16 mouse cellular contexts compared by ENCODE assay signal in genomic region chr13:77900843-77901242, GRCm38 (mm10).
A peak's percentile ranks its signal among the peaks of the same experiment; 100 is the strongest.
DNase-seq lines count a peak whose midpoint lies in the region; ATAC-seq and TF ChIP-seq lines count a peak whose summit lies in the region.
"Had no signal": no experiment of that assay in that cellular context is flagged by ENCODE, and none has a peak within 500 bp of the region (broad histone marks: within the 10 kb centered on the region; RNA-seq: fewer than 3 reads in every experiment).

No protein-coding gene starts in this region.

- TF ChIP-seq EP300 in CH12.LX (IDR thresholded peaks at IDR 0.05; ENCODE audit: low read length), result no peak

- peak; percentile 92 for ATAC-seq in kidney, postnatal 0 days (replicated peaks; ENCODE audit: low FRiP score, low read depth)
- ATAC-seq in forebrain, embryonic 14.5 days, result peak; percentile 52; the same call in 1 of the 2 replicates
- ATAC-seq: intestine, postnatal 0 days; liver, postnatal 0 days had no signal

- dilution Hi-C loops in CH12.LX (cut with MboI; ENCODE audit: extremely low pct_ligation_motif_present, extremely low pct_unique_long_range_greater_than_20kb, low sequenced_read_pairs), result no loop called here

- H3K4me2 ChIP-seq in kidney, postnatal 0 days (ENCODE audit: low read length), result no peak overlapping the region
- H3K4me2 ChIP-seq in CH12.LX (ENCODE audit: insufficient read depth, low read depth, poor library complexity, severe bottlenecking), result no peak overlapping the region
- H3K4me2 ChIP-seq in forebrain, embryonic 14.5 days (ENCODE audit: low read length), result no peak overlapping the region
- H3K4me2 ChIP-seq: heart, embryonic 11.5 days; limb, embryonic 13.5 days; neural tube, embryonic 12.5 days had no signal

- H3K79me2 ChIP-seq in CH12.LX (replicated peaks; ENCODE audit: control insufficient read depth, extremely low read depth, insufficient read depth, poor library complexity, severe bottlenecking), result no peaks in the 10 kb centered on the region

- in situ Hi-C loops in CH12.LX (cut with MboI; ENCODE audit: low pct_ligation_motif_present, low pct_unique_long_range_greater_than_20kb, low sequenced_read_pairs), result no loop called here

- 0 out of 2 replicates have a peak, but pooled peaks cover 3% of the 10 kb centered on the region for H3K36me3 ChIP-seq in kidney, postnatal 0 days (ENCODE audit: insufficient read depth, low read length)
- H3K36me3 ChIP-seq in CH12.LX (replicated peaks in 1 of 2; ENCODE audit: control insufficient read depth in 1 of 2, insufficient read depth in 1 of 2, low read length in 1 of 2), result peaks cover 0 to 6% of the 10 kb centered on the region in 2 experiments
- no peaks in the 10 kb centered on the region for H3K36me3 ChIP-seq in forebrain, embryonic 14.5 days (ENCODE audit: control insufficient read depth, insufficient read depth, low read length)
- H3K36me3 ChIP-seq: neural tube, embryonic 12.5 days had no signal

- no peaks in the 10 kb centered on the region for H3K9me3 ChIP-seq in kidney, postnatal 0 days (replicated peaks; ENCODE audit: low read length)
- H3K9me3 ChIP-seq in CH12.LX (replicated peaks; ENCODE audit: low read length), result no peaks in the 10 kb centered on the region
- no peaks in the 10 kb centered on the region for H3K9me3 ChIP-seq in forebrain, embryonic 14.5 days (replicated peaks; ENCODE audit: control insufficient read depth, low read length)
- H3K9me3 ChIP-seq: limb, embryonic 13.5 days; neural tube, embryonic 12.5 days had no signal

- no peak overlapping the region for H3K4me3 ChIP-seq in kidney, postnatal 0 days (replicated peaks; ENCODE audit: low read depth, low read length)
- no peak overlapping the region for H3K4me3 ChIP-seq in CH12.LX (replicated peaks in 1 of 3; ENCODE audit: low read depth in 2 of 3, low read length in 2 of 3, poor library complexity in 1 of 3)
- no peak overlapping the region for H3K4me3 ChIP-seq in forebrain, embryonic 14.5 days (ENCODE audit: low read depth, low read length)
- H3K4me3 ChIP-seq: layer of hippocampus, adult 2 months; limb, embryonic 13.5 days; neural tube, embryonic 12.5 days had no signal

- no peak for TF ChIP-seq POLR2A in CH12.LX (IDR thresholded peaks at IDR 0.05; ENCODE audit: low read depth, low read length)
- no peak for TF ChIP-seq POLR2A in brain, embryonic 14.5 days (IDR thresholded peaks at IDR 0.05; ENCODE audit: borderline replicate concordance, extremely low read depth, insufficient read depth, insufficient read length, poor library complexity, severe bottlenecking)

- DNase-seq in kidney, postnatal 0 days (ENCODE audit: low spot score), result peak; percentile 84
- no peak for DNase-seq in kidney, adult 9 months
- DNase-seq in CH12.LX (ENCODE audit: extremely low read depth), result peak; percentile 17
- peak; percentile 54 for DNase-seq in brain, embryonic 14.5 days (ENCODE audit: low read depth)
- no peak for DNase-seq in forebrain, embryonic 14.5 days (ENCODE audit: low spot score)
- DNase-seq in layer of hippocampus, adult 9-10 months (ENCODE audit: low spot score), result no peak
- no peak for DNase-seq in thymus, postnatal 25 days
- DNase-seq: cerebellum, adult 2 months; gastrocnemius, postnatal 36 days; liver, postnatal 0 days; lung, postnatal 4 days had no signal

- no peak for TF ChIP-seq CTCF in kidney, postnatal 0 days (IDR thresholded peaks at IDR 0.05; ENCODE audit: low read depth)
- TF ChIP-seq CTCF in CH12.LX (conservative IDR thresholded peaks at IDR 0.05 in 1 of 2, IDR thresholded peaks at IDR 0.05 in 1 of 2; ENCODE audit: low read depth in 2 of 2, low read length in 2 of 2), result no peak
- TF ChIP-seq CTCF in brain, embryonic 14.5 days (IDR thresholded peaks at IDR 0.05; ENCODE audit: borderline replicate concordance, extremely low read depth, insufficient read depth, insufficient read length), result no peak

- no peak overlapping the region for H3K9ac ChIP-seq in kidney, postnatal 0 days (ENCODE audit: low read depth, low read length)
- H3K9ac ChIP-seq in CH12.LX (ENCODE audit: insufficient read depth, low read depth), result no peak overlapping the region
- H3K9ac ChIP-seq in forebrain, embryonic 14.5 days (ENCODE audit: low read length), result no peak overlapping the region
- H3K9ac ChIP-seq: limb, embryonic 13.5 days; liver, postnatal 0 days; neural tube, embryonic 12.5 days had no signal

- no peak for TF ChIP-seq RAD21 in CH12.LX (IDR thresholded peaks at IDR 0.05; ENCODE audit: low read depth, low read length)

- no peaks in the 10 kb centered on the region for H3K27me3 ChIP-seq in kidney, postnatal 0 days (ENCODE audit: insufficient read depth, low read length)
- H3K27me3 ChIP-seq in CH12.LX (replicated peaks), result no peaks in the 10 kb centered on the region
- no peaks in the 10 kb centered on the region for H3K27me3 ChIP-seq in forebrain, embryonic 14.5 days (replicated peaks; ENCODE audit: control insufficient read depth, insufficient read depth, low read length)
- H3K27me3 ChIP-seq: limb, embryonic 13.5 days; neural tube, embryonic 12.5 days had no signal

- H3K27ac ChIP-seq in kidney, postnatal 0 days, result no peak overlapping the region
- no peak overlapping the region for H3K27ac ChIP-seq in CH12.LX (ENCODE audit: insufficient read depth, low read depth)
- no peak overlapping the region for H3K27ac ChIP-seq in forebrain, embryonic 14.5 days (ENCODE audit: low read depth, low read length)
- H3K27ac ChIP-seq: layer of hippocampus, adult 2 months; limb, embryonic 13.5 days; neural tube, embryonic 12.5 days had no signal

- no peaks in the 10 kb centered on the region; the same call in 1 of the 2 replicates for H3K4me1 ChIP-seq in kidney, postnatal 0 days (replicated peaks; ENCODE audit: insufficient read depth, low read length)
- H3K4me1 ChIP-seq in CH12.LX (ENCODE audit: control insufficient read depth in 1 of 2, insufficient read depth in 2 of 2), result peaks cover 0 to 8% of the 10 kb centered on the region in 2 experiments; a peak in 2 of 4 replicates
- no peaks in the 10 kb centered on the region for H3K4me1 ChIP-seq in forebrain, embryonic 14.5 days (ENCODE audit: control insufficient read depth, insufficient read depth, low read length)
- H3K4me1 ChIP-seq: neural tube, embryonic 12.5 days had no signal

TF ChIP-seq in CH12.LX, 34 proteins besides CTCF, POLR2A, EP300 and RAD21:
- TF ChIP-seq SMC3 (IDR thresholded peaks at IDR 0.05; ENCODE audit: low read depth, low read length) (no peak), ZC3H11A (IDR thresholded peaks at IDR 0.05; ENCODE audit: low read depth, low read length) (no peak), MYC (IDR thresholded peaks at IDR 0.05; ENCODE audit: low read depth, low read length) (no peak), UBTF (IDR thresholded peaks at IDR 0.05; ENCODE audit: low read depth, low read length) (no peak), POLR2AphosphoS2 (IDR thresholded peaks at IDR 0.05; ENCODE audit: low read depth, low read length) (no peak), RCOR1 (conservative IDR thresholded peaks at IDR 0.05; ENCODE audit: low read depth, low read length) (no peak), PAX5 (IDR thresholded peaks at IDR 0.05; ENCODE audit: low read length) (no peak), ZNF384 (IDR thresholded peaks at IDR 0.05; ENCODE audit: low read depth, low read length) (no peak)

Comparison
In these comparisons a context has a peak if more than half of its experiments do, and no peak if none do; other contexts are left out.
1. DNase-seq: peak in kidney, postnatal 0 days (single experiment), CH12.LX (single experiment) and brain, embryonic 14.5 days (single experiment); none in kidney, adult 9 months (single experiment), forebrain, embryonic 14.5 days (single experiment), layer of hippocampus, adult 9-10 months (single experiment) and thymus, postnatal 25 days (single experiment).